Mouse (Mus musculus) hematopoietic stem cell, adult 5-6 weeks (primary cell): Measurements from ENCODE around the gene Slf2. TPM values are rescaled to one million over a fixed set of nuclear protein-coding genes. Genes with fewer than 3 reads are reported as not detected.

ENCODE experiments used
- total RNA-seq: library from RNA; stranded (forward); fragments of 172-1452, 232-1000 nt; gene quantifications from 2 replicates; pipeline ENCODE4 v1.2.3, GENCODE M21; 2017

The Slf2 gene
- total RNA-seq, 1 experiment from 2014 or later = 61.2 TPM

Other genes with a start within 250 kb of the Slf2 start
- gene Pax2, start 175.1 kb upstream of the Slf2 start, total RNA-seq = not detected in 2 replicates
- gene Sema4g, start 58.0 kb downstream of the Slf2 start, total RNA-seq = 0.19 and 2.2 TPM in 2 replicates
- 26.6 and 31.0 TPM in 2 replicates for gene Twnk, start 74.5 kb downstream of the Slf2 start, total RNA-seq
- 14.6 and 25.5 TPM in 2 replicates for gene Mrpl43, start 75.3 kb downstream of the Slf2 start, total RNA-seq
- 25.8 and 29.3 TPM in 2 replicates for gene Lzts2, start 83.3 kb downstream of the Slf2 start, total RNA-seq
- not detected in 2 replicates for gene Pdzd7, start 114.6 kb downstream of the Slf2 start, total RNA-seq
- gene Sfxn3, start 116.4 kb downstream of the Slf2 start, total RNA-seq = 12.0 and 16.0 TPM in 2 replicates
- 0.45 and 1.4 TPM in 2 replicates for gene Kazald1, start 144.1 kb downstream of the Slf2 start, total RNA-seq
- not detected in 2 replicates for gene Tlx1, start 219.5 kb downstream of the Slf2 start, total RNA-seq